Mouse (Mus musculus) bone marrow macrophage, adult 2 months (primary cell): ENCODE measurements around the gene Fam229a. TPM values are rescaled to one million over a fixed set of nuclear protein-coding genes. Genes with fewer than 3 reads are reported as not detected.
A peak's percentile ranks its signal among the peaks of the same experiment; 100 is the strongest.

ENCODE experiments used
- H3K27ac ChIP-seq: 2 replicates; pipeline ENCODE4 v1.5.1; 2012; ENCODE audit warnings: low read depth, low read length; ENCODE audit not compliant: insufficient read depth
- H3K4me1 ChIP-seq: 2 replicates; pipeline ENCODE4 v1.6.1; 2012; ENCODE audit warnings: low read length; ENCODE audit not compliant: control insufficient read depth, insufficient read depth
- H3K4me3 ChIP-seq: 2 replicates; pipeline ENCODE4 v1.5.1; 2012; ENCODE audit warnings: mild to moderate bottlenecking, low read length, moderate library complexity; ENCODE audit not compliant: insufficient read depth
- CTCF ChIP-seq: IDR thresholded peaks from 2 replicates; pipeline ENCODE4 v1.5.1; 2012; ENCODE audit warnings: low read depth, mild to moderate bottlenecking, low read length, moderate library complexity
- POLR2A ChIP-seq: IDR thresholded peaks from 2 replicates; pipeline ENCODE4 v1.6.1; 2012; ENCODE audit warnings: mild to moderate bottlenecking, low read depth, low read length, borderline replicate concordance
- polyA plus RNA-seq: library from polyadenylated mRNA; stranded (reverse); fragments of >200 nt; gene quantifications from 2 replicates; pipeline ENCODE4 v1.2.4, GENCODE M21; 2012; ENCODE audit not compliant: missing spikeins, insufficient read depth, insufficient read length

Gene Fam229a
- polyA plus RNA-seq, 1 experiment = not detected

DNA sequence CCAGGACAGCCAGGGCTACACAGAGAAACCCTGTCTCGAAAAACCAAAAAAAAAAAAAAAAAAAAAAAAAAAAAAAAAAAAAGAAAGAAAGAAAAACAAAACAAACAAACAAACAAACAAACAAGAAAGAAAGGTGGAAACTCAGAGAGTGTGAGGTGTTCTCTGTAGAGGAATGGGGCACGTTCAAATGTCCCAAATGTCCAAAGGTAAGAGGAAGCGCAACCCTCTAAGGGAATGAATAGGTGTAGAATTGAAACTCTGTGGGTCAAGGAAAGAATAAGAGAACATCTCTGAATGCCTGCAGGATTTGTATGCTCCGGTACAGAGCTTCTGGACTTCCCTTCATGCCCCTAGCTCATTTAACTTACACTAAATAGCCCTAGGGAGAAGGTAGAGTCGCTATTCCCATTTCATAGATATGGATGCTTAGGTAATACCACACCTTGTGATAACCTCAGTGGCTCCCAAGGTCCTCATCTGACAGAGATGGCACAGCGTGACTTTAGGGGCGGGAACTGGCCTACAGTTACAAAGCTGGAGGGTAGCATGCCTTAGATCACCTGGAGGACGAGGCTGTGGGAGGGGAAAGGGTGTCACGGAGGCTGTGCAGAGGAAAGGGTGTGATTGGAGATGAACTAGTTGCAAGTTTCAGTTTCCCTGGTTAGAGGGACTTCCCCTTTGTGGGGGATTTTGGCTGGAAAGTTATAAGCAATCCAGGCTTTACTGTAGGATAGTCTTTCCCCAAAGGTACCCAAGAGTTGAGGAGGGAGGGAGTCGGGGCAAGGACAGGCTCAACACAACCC, 16.6 kb downstream of the Fam229a start:
- Histone ChIP-seq H3K27ac (no peak overlapping the region), H3K4me3 (peak overlapping the region; percentile 28; the same call in 1 of the 2 replicates), H3K4me1 (peaks cover 50% of the 10 kb centered on the region)
- TF ChIP-seq CTCF (no peak), POLR2A (no peak)

DNA sequence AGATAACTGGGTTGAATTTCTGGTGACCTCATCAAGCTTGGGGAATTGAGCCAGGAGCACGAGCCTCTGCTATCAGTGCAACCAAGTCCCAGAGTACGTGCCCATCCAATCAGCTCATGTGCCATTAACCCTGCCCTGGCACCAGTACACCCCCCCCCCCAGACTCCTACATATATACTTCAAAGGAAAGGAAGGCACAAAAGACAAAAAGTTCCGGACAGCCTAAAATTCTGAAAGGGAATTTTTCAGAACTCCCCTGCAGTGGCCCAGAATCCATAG, 17.2 kb downstream of the Fam229a start:
- peaks cover 50% of the 10 kb centered on the region for H3K4me1 ChIP-seq
- no peak overlapping the region for H3K27ac ChIP-seq
- TF ChIP-seq CTCF = no peak
- no peak for TF ChIP-seq POLR2A
- H3K4me3 ChIP-seq = no peak overlapping the region

DNA sequence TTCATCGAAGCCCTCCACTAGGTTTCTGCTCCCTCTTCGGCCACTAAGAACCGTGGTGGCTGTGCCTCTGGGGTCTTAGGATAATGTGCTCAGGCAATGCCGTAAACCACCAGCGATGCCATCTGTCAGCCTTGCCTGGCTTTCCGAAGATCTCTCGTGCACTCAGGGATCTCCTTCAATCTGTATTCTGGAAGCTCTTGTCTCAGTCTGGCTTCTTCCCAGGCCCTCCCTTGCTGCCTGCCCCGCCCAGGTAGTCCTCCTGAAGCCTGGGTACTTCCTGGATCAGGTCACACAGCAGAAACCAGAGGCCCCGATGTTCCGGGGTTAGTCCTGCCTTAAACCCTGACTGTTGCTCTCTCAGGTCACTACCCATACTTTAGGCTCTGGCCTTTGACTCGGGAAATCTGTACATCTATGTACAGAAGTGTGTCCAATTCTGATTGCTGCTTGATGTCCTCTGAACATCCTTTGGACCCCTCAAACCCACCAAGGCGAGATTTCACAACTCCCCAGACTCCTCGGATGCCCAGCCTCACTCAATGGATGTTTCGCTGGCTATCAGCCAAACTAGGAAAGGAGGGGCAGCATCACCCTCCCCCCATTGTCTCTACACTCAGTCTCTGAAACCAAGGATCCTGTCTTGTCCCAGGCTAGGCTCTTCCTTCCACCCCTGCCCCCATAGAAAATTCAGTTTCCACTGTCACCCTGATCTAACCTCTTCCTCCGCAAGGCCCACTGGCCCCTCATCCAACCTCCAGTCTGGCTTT, 18.0 kb downstream of the Fam229a start:
- TF ChIP-seq POLR2A = no peak
- no peak for TF ChIP-seq CTCF
- peaks cover 43% of the 10 kb centered on the region for H3K4me1 ChIP-seq
- H3K27ac ChIP-seq = no peak overlapping the region
- no peak overlapping the region for H3K4me3 ChIP-seq

DNA sequence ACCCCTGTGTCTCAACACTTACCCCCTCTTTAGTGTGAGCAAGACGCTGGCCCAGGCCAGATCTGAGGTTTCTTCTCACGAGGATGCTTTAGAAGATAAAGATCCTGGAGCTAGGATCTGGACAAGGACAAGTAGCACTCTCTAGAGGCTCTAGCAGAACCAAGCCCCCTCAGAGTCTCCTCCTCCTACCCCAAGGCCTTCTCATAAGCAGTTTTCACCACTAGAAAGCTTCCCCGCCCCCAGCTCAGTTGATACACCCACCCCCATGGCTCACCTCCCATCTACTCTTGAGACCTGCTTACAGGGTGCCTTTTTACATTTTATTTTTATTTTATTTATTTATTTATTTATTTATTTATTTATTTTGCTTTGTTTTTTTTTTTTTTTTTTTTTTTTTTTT, 18.7 kb downstream of the Fam229a start:
- H3K27ac ChIP-seq = no peak overlapping the region
- TF ChIP-seq POLR2A = no peak
- TF ChIP-seq CTCF = no peak
- peaks cover 36% of the 10 kb centered on the region for H3K4me1 ChIP-seq
- H3K4me3 ChIP-seq = no peak overlapping the region

DNA sequence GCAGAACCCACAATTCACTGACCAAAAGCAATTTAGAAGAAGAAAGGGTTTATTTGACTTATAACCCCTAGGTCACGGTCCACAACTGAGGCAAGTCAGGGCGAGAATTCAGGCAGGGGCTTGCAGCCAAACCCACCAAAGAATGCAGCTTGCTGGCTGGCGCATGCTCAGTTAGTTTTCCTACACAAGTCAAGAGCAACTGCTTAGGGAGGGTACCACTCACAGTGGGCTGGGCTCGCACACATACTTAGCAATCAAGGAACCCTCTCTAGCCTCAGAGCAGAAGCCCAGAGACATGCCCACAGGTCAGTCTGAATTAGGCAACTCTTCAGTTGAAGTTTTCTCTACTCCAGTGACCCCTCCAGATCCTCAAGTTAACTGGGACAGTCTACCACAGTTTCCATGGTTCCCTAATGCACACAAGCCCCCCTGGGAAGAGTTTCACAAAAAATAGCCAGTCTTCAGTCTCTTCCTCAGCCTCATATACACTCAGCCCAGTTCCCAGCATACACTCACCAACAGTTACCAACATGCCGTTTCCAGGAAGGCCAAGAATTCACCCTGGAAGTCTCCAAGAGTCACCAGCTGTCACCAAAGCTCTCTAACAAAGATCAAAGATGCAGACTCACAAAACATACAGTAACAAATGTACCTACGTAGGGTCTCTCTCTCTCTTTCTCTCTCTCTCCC, 19.9 kb downstream of the Fam229a start:
- TF ChIP-seq CTCF (no peak), POLR2A (no peak)
- Histone ChIP-seq H3K4me1 (peaks cover 31% of the 10 kb centered on the region), H3K4me3 (no peak overlapping the region), H3K27ac (no peak overlapping the region)

GRCm38 (mm10) chr4:129511413-129512096, 20.6 kb downstream of the Fam229a start:
- no peak for TF ChIP-seq POLR2A
- TF ChIP-seq CTCF = no peak
- Histone ChIP-seq H3K4me3 (no peak overlapping the region), H3K4me1 (peaks cover 31% of the 10 kb centered on the region), H3K27ac (no peak overlapping the region)

DNA sequence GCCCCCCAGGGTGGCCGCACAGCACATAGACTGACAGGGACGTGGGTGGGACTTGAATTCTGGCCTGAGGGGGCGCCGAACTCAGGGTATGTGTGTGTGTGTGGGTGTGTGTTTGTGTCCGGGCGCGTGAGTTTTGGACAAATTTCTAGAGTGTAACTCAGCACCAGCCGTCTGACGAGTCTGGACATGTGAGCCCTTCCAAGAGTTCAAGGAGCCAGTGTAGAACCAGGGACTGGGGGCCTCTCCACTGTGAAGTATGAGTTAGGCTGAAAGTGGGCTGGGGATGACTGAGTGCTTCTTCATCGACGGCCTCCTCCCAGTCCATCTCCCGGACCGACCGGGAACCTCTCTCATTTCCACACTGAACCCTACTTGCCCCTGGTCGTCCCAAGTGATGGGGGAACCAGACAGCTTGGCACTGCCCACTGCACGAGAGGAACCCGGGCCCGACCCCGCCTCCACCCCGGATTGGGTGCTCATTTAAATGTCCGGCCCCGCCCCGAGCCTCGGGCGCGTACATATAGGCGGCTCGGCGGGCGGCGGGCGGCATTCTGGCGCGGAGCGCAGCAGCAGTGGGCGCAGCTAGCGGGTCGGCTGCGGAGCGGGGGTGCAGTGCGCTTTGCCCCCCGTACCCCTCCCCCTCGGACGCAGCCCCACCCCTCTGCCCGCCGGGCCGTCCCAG, 22.2 kb downstream of the Fam229a start, which contains the start of gene Marcksl1:
TSS of gene Marcksl1 (plus strand) at position 496 of the 682 bp plus-strand sequence.
- Histone ChIP-seq H3K27ac (no peak within 1 kb of the TSS), H3K4me1 (peaks cover 23% of the 10 kb centered on the region), H3K4me3 (peak within 1 kb of the TSS; percentile 64)

DNA sequence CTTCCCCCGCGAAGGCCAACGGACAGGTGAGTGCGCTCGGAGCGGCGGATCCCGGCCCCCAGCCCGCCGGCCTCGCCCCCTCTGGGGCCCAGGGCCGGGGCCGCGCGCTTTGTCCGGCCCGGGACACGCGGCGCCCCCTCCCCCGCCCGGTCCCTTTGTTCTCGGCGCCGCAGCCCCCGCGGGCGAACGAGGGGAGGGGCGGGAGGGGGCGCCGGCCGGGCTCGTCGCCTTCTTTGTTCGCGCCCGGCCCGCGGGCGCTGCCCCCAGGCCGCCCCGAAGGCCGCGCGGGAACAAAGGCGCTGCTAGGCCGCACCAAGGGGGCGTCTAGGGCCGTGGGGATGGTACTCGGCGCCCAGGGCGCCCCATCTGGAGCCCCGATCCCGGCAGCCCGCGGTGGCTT, 22.9 kb downstream of the Fam229a start:
- H3K27ac ChIP-seq = no peak overlapping the region
- H3K4me1 ChIP-seq = peaks cover 18% of the 10 kb centered on the region
- peak overlapping the region; percentile 64 for H3K4me3 ChIP-seq
- no peak for TF ChIP-seq POLR2A
- TF ChIP-seq CTCF = no peak

More for the DNA sequence above, 22.2 kb downstream of the Fam229a start, which contains the start of gene Marcksl1:
- TF ChIP-seq CTCF (no peak), POLR2A (no peak; the same call in 1 of the 2 replicates)
